Comparison of ENCODE assay signal across 23 mouse cellular contexts in genomic region chr3:48804398-48804797, GRCm38 (mm10).
DNase-seq lines count a peak whose midpoint lies in the region; ATAC-seq and TF ChIP-seq lines count a peak whose summit lies in the region.
"Had no signal": no experiment of that assay in that cellular context is flagged by ENCODE, and none has a peak within 500 bp of the region (broad histone marks: within the 10 kb centered on the region; RNA-seq: fewer than 3 reads in every experiment).

No protein-coding gene starts in this region.

- H3K36me3 ChIP-seq in forebrain, embryonic 11.5 days (ENCODE audit: control insufficient read depth, insufficient read depth, low read length), result no peaks in the 10 kb centered on the region
- no peaks in the 10 kb centered on the region for H3K36me3 ChIP-seq in forebrain, embryonic 10.5 days (replicated peaks)
- H3K36me3 ChIP-seq in midbrain, embryonic 14.5 days (ENCODE audit: control insufficient read depth, insufficient read depth, low read length), result no peaks in the 10 kb centered on the region
- H3K36me3 ChIP-seq in midbrain, embryonic 16.5 days (ENCODE audit: control insufficient read depth, insufficient read depth, low read length), result no peaks in the 10 kb centered on the region
- H3K36me3 ChIP-seq in forebrain, embryonic 12.5 days (replicated peaks), result no peaks in the 10 kb centered on the region
- no peaks in the 10 kb centered on the region for H3K36me3 ChIP-seq in hindbrain, postnatal 0 days (ENCODE audit: insufficient read depth, low read length)
- H3K36me3 ChIP-seq: heart, embryonic 15.5 days; limb, embryonic 15.5 days had no signal

- intact Hi-C loops in gastrocnemius, postnatal 14 days (cut with DNase I; ENCODE audit: low total_unique reads), result no loop called here

- H3K4me2 ChIP-seq in forebrain, embryonic 11.5 days (ENCODE audit: low read depth, low read length, severe bottlenecking), result no peak overlapping the region
- no peak overlapping the region for H3K4me2 ChIP-seq in midbrain, embryonic 14.5 days (ENCODE audit: low read length)
- H3K4me2 ChIP-seq in midbrain, embryonic 16.5 days (ENCODE audit: low read length), result no peak overlapping the region
- no peak overlapping the region for H3K4me2 ChIP-seq in forebrain, embryonic 12.5 days
- no peak overlapping the region for H3K4me2 ChIP-seq in hindbrain, postnatal 0 days (ENCODE audit: low read depth, low read length)
- H3K4me2 ChIP-seq: heart, embryonic 15.5 days; limb, embryonic 15.5 days; lung, embryonic 14.5 days had no signal

- no peak for TF ChIP-seq CTCF in hindbrain, postnatal 0 days (IDR thresholded peaks at IDR 0.05; ENCODE audit: low read depth)

- no peak overlapping the region for H3K4me3 ChIP-seq in forebrain, embryonic 11.5 days (ENCODE audit: low read depth, low read length)
- no peak overlapping the region for H3K4me3 ChIP-seq in forebrain, embryonic 10.5 days
- H3K4me3 ChIP-seq in midbrain, embryonic 14.5 days (replicated peaks; ENCODE audit: low read depth, low read length), result no peak overlapping the region
- H3K4me3 ChIP-seq in midbrain, embryonic 16.5 days (ENCODE audit: low read depth, low read length), result no peak overlapping the region
- H3K4me3 ChIP-seq in forebrain, embryonic 12.5 days (replicated peaks), result no peak overlapping the region
- no peak overlapping the region for H3K4me3 ChIP-seq in hindbrain, postnatal 0 days (ENCODE audit: low read length)
- H3K4me3 ChIP-seq: heart, adult 2 months; heart, embryonic 15.5 days; left cerebral cortex, adult 2 months; limb, embryonic 15.5 days; megakaryocyte, embryonic 14.5 days had no signal

- H3K27ac ChIP-seq in forebrain, embryonic 11.5 days (ENCODE audit: low read depth, low read length), result no peak overlapping the region
- H3K27ac ChIP-seq in forebrain, embryonic 10.5 days, result no peak overlapping the region
- H3K27ac ChIP-seq in midbrain, embryonic 14.5 days (replicated peaks; ENCODE audit: low read depth, low read length), result no peak overlapping the region
- H3K27ac ChIP-seq in midbrain, embryonic 16.5 days (ENCODE audit: low read length), result no peak overlapping the region
- H3K27ac ChIP-seq in forebrain, embryonic 12.5 days, result no peak overlapping the region
- no peak overlapping the region for H3K27ac ChIP-seq in hindbrain, postnatal 0 days
- H3K27ac ChIP-seq: heart, adult 2 months; heart, embryonic 15.5 days; left cerebral cortex, adult 2 months; limb, embryonic 15.5 days; liver, embryonic 14.5 days had no signal

- WGBS in forebrain, embryonic 11.5 days, result 53% methylated on average over 5 of the region's 5 CpGs
- 78% methylated on average over 5 of the region's 5 CpGs for WGBS in forebrain, embryonic 10.5 days
- 28% methylated on average over 5 of the region's 5 CpGs for WGBS in midbrain, embryonic 14.5 days
- WGBS in midbrain, embryonic 16.5 days, result 27% methylated on average over 5 of the region's 5 CpGs
- 33% methylated on average over 5 of the region's 5 CpGs for WGBS in forebrain, embryonic 12.5 days
- WGBS in hindbrain, postnatal 0 days, result 31% methylated on average over 5 of the region's 5 CpGs

- H3K27me3 ChIP-seq in forebrain, embryonic 11.5 days (ENCODE audit: control insufficient read depth, insufficient read depth, low read length), result no peaks in the 10 kb centered on the region
- H3K27me3 ChIP-seq in forebrain, embryonic 10.5 days (ENCODE audit: poor library complexity, severe bottlenecking), result no peaks in the 10 kb centered on the region
- H3K27me3 ChIP-seq in midbrain, embryonic 14.5 days (ENCODE audit: control insufficient read depth, insufficient read depth, low read length), result no peaks in the 10 kb centered on the region
- H3K27me3 ChIP-seq in midbrain, embryonic 16.5 days (ENCODE audit: control insufficient read depth, insufficient read depth, low read depth, low read length), result no peaks in the 10 kb centered on the region
- 0 out of 2 replicates have a peak, but pooled peaks cover 13% of the 10 kb centered on the region for H3K27me3 ChIP-seq in forebrain, embryonic 12.5 days
- no peaks in the 10 kb centered on the region for H3K27me3 ChIP-seq in hindbrain, postnatal 0 days (ENCODE audit: insufficient read depth, low read length)
- H3K27me3 ChIP-seq: heart, embryonic 15.5 days; limb, embryonic 15.5 days; megakaryocyte, embryonic 14.5 days had no signal

- peak; percentile 63; the same call in 1 of the 2 replicates for ATAC-seq in forebrain, embryonic 11.5 days (replicated peaks; ENCODE audit: low FRiP score)
- peak; percentile 58; the same call in 1 of the 2 replicates for ATAC-seq in midbrain, embryonic 14.5 days (ENCODE audit: low FRiP score, low TSS enrichment)
- no peak for ATAC-seq in midbrain, embryonic 16.5 days
- peak; percentile 70; the same call in 1 of the 2 replicates for ATAC-seq in forebrain, embryonic 12.5 days (ENCODE audit: low FRiP score)
- ATAC-seq in hindbrain, postnatal 0 days, result no peak
- ATAC-seq: inflammation-experienced regulatory T-cells, adult 6 months had no signal

- no peaks in the 10 kb centered on the region for H3K9me3 ChIP-seq in forebrain, embryonic 11.5 days (ENCODE audit: control insufficient read depth, low read length)
- no peaks in the 10 kb centered on the region for H3K9me3 ChIP-seq in forebrain, embryonic 10.5 days
- no peaks in the 10 kb centered on the region for H3K9me3 ChIP-seq in midbrain, embryonic 14.5 days (ENCODE audit: control insufficient read depth, low read length)
- H3K9me3 ChIP-seq in midbrain, embryonic 16.5 days (replicated peaks; ENCODE audit: control insufficient read depth, low read length, poor library complexity, severe bottlenecking), result 0 out of 2 replicates have a peak, but pooled peaks cover 5% of the 10 kb centered on the region
- H3K9me3 ChIP-seq in forebrain, embryonic 12.5 days, result no peaks in the 10 kb centered on the region
- H3K9me3 ChIP-seq in hindbrain, postnatal 0 days (ENCODE audit: low read length), result peaks cover 3% of the 10 kb centered on the region; the same call in 1 of the 2 replicates
- H3K9me3 ChIP-seq: heart, embryonic 15.5 days; limb, embryonic 15.5 days; megakaryocyte, embryonic 14.5 days had no signal

- no peak for DNase-seq in forebrain, embryonic 11.5 days (ENCODE audit: low spot score)
- DNase-seq in forebrain, embryonic 10.5 days (ENCODE audit: extremely low spot score, low spot score), result no peak
- peak; percentile 43 for DNase-seq in midbrain, embryonic 14.5 days
- peak; percentile 5 for DNase-seq in hindbrain, postnatal 0 days (ENCODE audit: low spot score)
- no peak for DNase-seq in gastrocnemius, postnatal 14 days
- no peak for DNase-seq in urinary bladder, postnatal 10 days (ENCODE audit: low spot score)
- DNase-seq: adrenal gland, postnatal 14 days; cerebellum, adult 11 months; cerebellum, postnatal 10 days; gastrocnemius, postnatal 36 days; heart, adult 2 months; heart, postnatal 36 days; kidney, adult 18-20 months; left cerebral cortex, postnatal 4 days; lung, embryonic 14.5 days had no signal

- no peak overlapping the region for H3K9ac ChIP-seq in forebrain, embryonic 11.5 days (ENCODE audit: low read length)
- H3K9ac ChIP-seq in midbrain, embryonic 14.5 days (replicated peaks; ENCODE audit: low read length), result no peak overlapping the region
- no peak overlapping the region for H3K9ac ChIP-seq in midbrain, embryonic 16.5 days (ENCODE audit: low read depth, low read length)
- no peak overlapping the region for H3K9ac ChIP-seq in forebrain, embryonic 12.5 days
- no peak overlapping the region for H3K9ac ChIP-seq in hindbrain, postnatal 0 days (replicated peaks; ENCODE audit: low read length)
- H3K9ac ChIP-seq: heart, embryonic 15.5 days; limb, embryonic 15.5 days; liver, embryonic 14.5 days; lung, embryonic 14.5 days had no signal

- no peaks in the 10 kb centered on the region for H3K4me1 ChIP-seq in forebrain, embryonic 11.5 days (replicated peaks; ENCODE audit: control insufficient read depth, insufficient read depth, low read length)
- peaks cover 5% of the 10 kb centered on the region for H3K4me1 ChIP-seq in forebrain, embryonic 10.5 days
- no peaks in the 10 kb centered on the region for H3K4me1 ChIP-seq in midbrain, embryonic 14.5 days (ENCODE audit: control insufficient read depth, insufficient read depth, low read length)
- peaks cover 2% of the 10 kb centered on the region; the same call in 1 of the 2 replicates for H3K4me1 ChIP-seq in midbrain, embryonic 16.5 days (ENCODE audit: control insufficient read depth, insufficient read depth, low read length)
- H3K4me1 ChIP-seq in forebrain, embryonic 12.5 days, result no peaks in the 10 kb centered on the region
- H3K4me1 ChIP-seq in hindbrain, postnatal 0 days (ENCODE audit: insufficient read depth, low read length), result no peaks in the 10 kb centered on the region
- H3K4me1 ChIP-seq: heart, embryonic 15.5 days; limb, embryonic 15.5 days; megakaryocyte, embryonic 14.5 days had no signal

Comparison
In these comparisons a context has a peak if more than half of its experiments do, and no peak if none do; other contexts are left out.
1. ATAC-seq: peak in forebrain, embryonic 11.5 days (single experiment), midbrain, embryonic 14.5 days (single experiment) and forebrain, embryonic 12.5 days (single experiment); none in midbrain, embryonic 16.5 days (single experiment) and hindbrain, postnatal 0 days (single experiment).
2. DNase-seq: peak in midbrain, embryonic 14.5 days (single experiment) and hindbrain, postnatal 0 days (single experiment); none in forebrain, embryonic 11.5 days (single experiment), forebrain, embryonic 10.5 days (single experiment), gastrocnemius, postnatal 14 days (single experiment) and urinary bladder, postnatal 10 days (single experiment).